Comparison of ENCODE assay signal across 8 mouse cellular contexts in the genomic region with DNA sequence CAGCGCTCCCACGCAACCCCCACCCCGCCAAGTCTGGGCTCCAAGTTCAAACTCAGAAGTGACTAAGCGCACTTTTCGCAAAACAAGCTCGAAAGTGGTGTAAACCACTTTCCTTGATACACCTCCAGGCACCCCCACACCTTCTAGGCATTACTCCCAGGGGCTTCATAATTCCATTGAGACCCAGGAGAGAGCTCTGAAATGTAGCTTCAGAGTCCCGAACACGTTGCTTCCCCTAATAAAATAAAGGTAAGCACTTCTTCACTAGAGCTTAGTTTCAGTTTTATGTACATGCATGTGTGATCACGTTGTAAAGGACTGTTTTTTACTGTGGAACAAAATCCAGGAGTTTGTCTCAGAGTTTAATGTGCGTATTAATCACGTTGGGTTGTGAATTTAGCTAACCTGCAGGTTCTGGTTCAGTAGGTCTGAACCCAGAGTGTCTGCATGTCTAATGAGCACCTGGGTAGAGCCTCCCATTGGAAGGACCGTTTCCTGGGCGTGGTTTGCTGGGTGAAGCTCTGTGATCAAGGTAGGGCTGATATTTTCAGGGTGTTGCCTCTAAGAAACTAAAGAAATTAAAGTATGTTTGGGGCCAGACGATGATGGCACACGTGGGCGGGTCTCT. TPM values are rescaled to one million over a fixed set of nuclear protein-coding genes. Genes with fewer than 3 reads are reported as not detected.
DNase-seq lines count a peak whose midpoint lies in the region; ATAC-seq and TF ChIP-seq lines count a peak whose summit lies in the region.

No protein-coding gene starts in this region.

- peak overlapping the region; percentile 51 for H3K4me3 ChIP-seq in forebrain, embryonic 14.5 days (ENCODE audit: low read depth, low read length)
- peak overlapping the region; percentile 95 for H3K4me3 ChIP-seq in intestine, embryonic 16.5 days (ENCODE audit: low read length)
- peak overlapping the region; percentile 87 for H3K4me3 ChIP-seq in lung, adult 2 months (replicated peaks; ENCODE audit: extremely low read depth, low read depth, low read length)

- H3K27me3 ChIP-seq in forebrain, embryonic 14.5 days (replicated peaks; ENCODE audit: control insufficient read depth, insufficient read depth, low read length) = peaks cover 17% of the 10 kb centered on the region
- H3K27me3 ChIP-seq in intestine, embryonic 16.5 days (replicated peaks; ENCODE audit: control insufficient read depth, insufficient read depth, low read length) = no peaks in the 10 kb centered on the region

- DNase-seq in 3134 (ENCODE audit: extremely low read depth, insufficient read length, low spot score) (peak; percentile 56), ZHBTc4 (ENCODE audit: low read depth, low spot score) (peak; percentile 54)
- no peak for DNase-seq in forebrain, embryonic 14.5 days (ENCODE audit: low spot score)
- peak; percentile 55 for DNase-seq in lung, adult 2 months
- DNase-seq in skeletal muscle tissue, adult 2 months (ENCODE audit: low read depth, low spot score) = peak; percentile 59
- no peak for DNase-seq in frontal cortex, postnatal 10 days (ENCODE audit: low spot score in 2 of 2)
- DNase-seq in urinary bladder, postnatal 4 days (ENCODE audit: low spot score in 2 of 2) = no peak

- H3K9me3 ChIP-seq in forebrain, embryonic 14.5 days (replicated peaks; ENCODE audit: control insufficient read depth, low read length) = no peaks in the 10 kb centered on the region
- H3K9me3 ChIP-seq in intestine, embryonic 16.5 days (ENCODE audit: control insufficient read depth, low read length) = no peaks in the 10 kb centered on the region

- no peak overlapping the region for H3K27ac ChIP-seq in forebrain, embryonic 14.5 days (ENCODE audit: low read depth, low read length)
- peak overlapping the region; percentile 97 for H3K27ac ChIP-seq in intestine, embryonic 16.5 days (ENCODE audit: low read length)

- WGBS in forebrain, embryonic 14.5 days = 11% methylated on average over 16 of the region's 16 CpGs
- 10% methylated on average over 16 of the region's 16 CpGs for WGBS in intestine, embryonic 16.5 days
- 10% methylated on average over 16 of the region's 16 CpGs for WGBS in lung, adult 2 months

- peak overlapping the region; percentile 65 for H3K9ac ChIP-seq in forebrain, embryonic 14.5 days (ENCODE audit: low read length)
- peak overlapping the region; percentile 99 for H3K9ac ChIP-seq in intestine, embryonic 16.5 days (ENCODE audit: low read depth, low read length)

- peak overlapping the region; percentile 91 for H3K4me2 ChIP-seq in forebrain, embryonic 14.5 days (ENCODE audit: low read length)
- H3K4me2 ChIP-seq in intestine, embryonic 16.5 days (ENCODE audit: low read depth, low read length) = peak overlapping the region; percentile 84

- H3K4me1 ChIP-seq in forebrain, embryonic 14.5 days (ENCODE audit: control insufficient read depth, insufficient read depth, low read length) = no peaks in the 10 kb centered on the region
- peaks cover 28% of the 10 kb centered on the region for H3K4me1 ChIP-seq in intestine, embryonic 16.5 days (ENCODE audit: control insufficient read depth, insufficient read depth, low read length)
- H3K4me1 ChIP-seq in lung, adult 2 months (ENCODE audit: control insufficient read depth, insufficient read depth, low read length) = peaks cover 24% of the 10 kb centered on the region

- TF ChIP-seq CTCF in lung, adult 2 months (IDR thresholded peaks at IDR 0.05; ENCODE audit: insufficient read depth, low read length) = no peak

- no peak for ATAC-seq in forebrain, embryonic 14.5 days
- peak; percentile 68 for ATAC-seq in intestine, embryonic 16.5 days

- TF ChIP-seq POLR2A in lung, adult 2 months (IDR thresholded peaks at IDR 0.05; ENCODE audit: borderline replicate concordance, extremely low read depth, low read depth, low read length) = no peak

- H3K36me3 ChIP-seq in forebrain, embryonic 14.5 days (ENCODE audit: control insufficient read depth, insufficient read depth, low read length) = no peaks in the 10 kb centered on the region
- H3K36me3 ChIP-seq in intestine, embryonic 16.5 days (ENCODE audit: control insufficient read depth, insufficient read depth, low read length) = no peaks in the 10 kb centered on the region

RNA-seq across cellular contexts. Expression of a gene that starts 0.4 kb away (rescaled TPM):
- polyA plus RNA-seq in forebrain, embryonic 14.5 days (2014; fragmentation: Nextera tagmentation; extraction: Ambion mirVana) = 5.5 and 7.7 TPM in 2 replicates
- polyA plus RNA-seq in intestine, embryonic 16.5 days (2015; fragmentation: Nextera tagmentation; extraction: Ambion mirVana) = 23.6 and 26.9 TPM in 2 replicates
- 135 and 146 TPM in 2 replicates for polyA plus RNA-seq in lung, adult 2 months (2012; rRNA removed)

Comparison
In these comparisons a context has a peak if more than half of its experiments do, and no peak if none do; other contexts are left out.
1. DNase-seq: peak in 3134 (single experiment), ZHBTc4 (single experiment), lung, adult 2 months (single experiment) and skeletal muscle tissue, adult 2 months (single experiment); none in forebrain, embryonic 14.5 days (single experiment), frontal cortex, postnatal 10 days (0 of 2) and urinary bladder, postnatal 4 days (0 of 2).
2. Peak in every context shown above with its lines, with median percentiles within 50 percentile points of each other: H3K4me3 ChIP-seq.